Mouse (Mus musculus): ENCODE results near the gene Hsd3b6. TPM values are rescaled to one million over a fixed set of nuclear protein-coding genes. Genes with fewer than 3 reads are reported as not detected.
"Not testable (repeated sequence)": the region's sequence is repeated elsewhere in the genome, so short reads cannot be mapped to it uniquely, and the experiment has no call there.

Gene Hsd3b6
- polyA plus RNA-seq, 1 experiment = not detected

- Histone ChIP-seq H3K4me1 (ENCODE audit: control insufficient read depth, insufficient read depth, low read length) (no peaks in the 10 kb centered on the region), H3K27ac (ENCODE audit: insufficient read depth, low read length) (no peak overlapping the region), H3K4me3 (ENCODE audit: insufficient read depth, low read length) (no peak overlapping the region)
- TF ChIP-seq POLR2A (IDR thresholded peaks at IDR 0.05; ENCODE audit: low read depth, low read length) = no peak
- no peak for TF ChIP-seq CTCF (IDR thresholded peaks at IDR 0.05; ENCODE audit: borderline replicate concordance, insufficient read depth, low read length)
Measured at GRCm38 (mm10) chr3:98850262-98850661, 36.0 kb upstream of the Hsd3b6 start.

- no peak overlapping the region for H3K27ac ChIP-seq (ENCODE audit: insufficient read depth, low read length)
- no peak for TF ChIP-seq CTCF (IDR thresholded peaks at IDR 0.05; ENCODE audit: borderline replicate concordance, insufficient read depth, low read length)
- TF ChIP-seq POLR2A (IDR thresholded peaks at IDR 0.05; ENCODE audit: low read depth, low read length) = no peak
- no peaks in the 10 kb centered on the region for H3K4me1 ChIP-seq (ENCODE audit: control insufficient read depth, insufficient read depth, low read length)
- no peak overlapping the region for H3K4me3 ChIP-seq (ENCODE audit: insufficient read depth, low read length)
Measured at GRCm38 (mm10) chr3:98848898-98849297, 34.7 kb upstream of the Hsd3b6 start.

- H3K4me1 ChIP-seq (ENCODE audit: control insufficient read depth, insufficient read depth, low read length); H3K27ac ChIP-seq (ENCODE audit: insufficient read depth, low read length); H3K4me3 ChIP-seq (ENCODE audit: insufficient read depth, low read length): not testable (repeated sequence)
Measured at GRCm38 (mm10) chr3:98812653-98813052, 1.6 kb downstream of the Hsd3b6 start.

- not testable (repeated sequence) for H3K4me1 ChIP-seq (ENCODE audit: control insufficient read depth, insufficient read depth, low read length); H3K4me3 ChIP-seq (ENCODE audit: insufficient read depth, low read length); H3K27ac ChIP-seq (ENCODE audit: insufficient read depth, low read length)
Measured at GRCm38 (mm10) chr3:98805032-98805431, 9.2 kb downstream of the Hsd3b6 start.

GRCm38 (mm10) chr3:98786551-98786950 lies 27.7 kb downstream of the Hsd3b6 start:
- H3K4me3 ChIP-seq (ENCODE audit: insufficient read depth, low read length) = no peak overlapping the region
- H3K4me1 ChIP-seq (ENCODE audit: control insufficient read depth, insufficient read depth, low read length) = no peaks in the 10 kb centered on the region
- H3K27ac ChIP-seq (ENCODE audit: insufficient read depth, low read length) = no peak overlapping the region
- TF ChIP-seq CTCF (IDR thresholded peaks at IDR 0.05; ENCODE audit: borderline replicate concordance, insufficient read depth, low read length) (no peak), POLR2A (IDR thresholded peaks at IDR 0.05; ENCODE audit: low read depth, low read length) (no peak)

GRCm38 (mm10) chr3:98782181-98782868 lies 31.9 kb downstream of the Hsd3b6 start:
- Histone ChIP-seq H3K4me3 (ENCODE audit: insufficient read depth, low read length) (no peak overlapping the region), H3K27ac (ENCODE audit: insufficient read depth, low read length) (no peak overlapping the region)

GRCm38 (mm10) chr3:98780921-98781320 lies 33.3 kb downstream of the Hsd3b6 start:
- H3K27ac ChIP-seq (ENCODE audit: insufficient read depth, low read length) = no peak overlapping the region
- H3K4me1 ChIP-seq (ENCODE audit: control insufficient read depth, insufficient read depth, low read length) = no peaks in the 10 kb centered on the region
- no peak overlapping the region for H3K4me3 ChIP-seq (ENCODE audit: insufficient read depth, low read length)
- TF ChIP-seq POLR2A (IDR thresholded peaks at IDR 0.05; ENCODE audit: low read depth, low read length) (no peak), CTCF (IDR thresholded peaks at IDR 0.05; ENCODE audit: borderline replicate concordance, insufficient read depth, low read length) (no peak)

More at GRCm38 (mm10) chr3:98782181-98782868, 31.9 kb downstream of the Hsd3b6 start:
- TF ChIP-seq POLR2A (IDR thresholded peaks at IDR 0.05; ENCODE audit: low read depth, low read length) = no peak
- TF ChIP-seq CTCF (IDR thresholded peaks at IDR 0.05; ENCODE audit: borderline replicate concordance, insufficient read depth, low read length) = no peak
- no peaks in the 10 kb centered on the region for H3K4me1 ChIP-seq (ENCODE audit: control insufficient read depth, insufficient read depth, low read length)

GRCm38 (mm10) chr3:98764155-98764554 lies 50.1 kb downstream of the Hsd3b6 start:
- TF ChIP-seq CTCF (IDR thresholded peaks at IDR 0.05; ENCODE audit: borderline replicate concordance, insufficient read depth, low read length) = no peak
- no peak for TF ChIP-seq POLR2A (IDR thresholded peaks at IDR 0.05; ENCODE audit: low read depth, low read length)
- H3K27ac ChIP-seq (ENCODE audit: insufficient read depth, low read length) = no peak overlapping the region

GRCm38 (mm10) chr3:98756836-98757235 lies 57.4 kb downstream of the Hsd3b6 start:
- Histone ChIP-seq H3K27ac (ENCODE audit: insufficient read depth, low read length) (no peak overlapping the region), H3K4me1 (ENCODE audit: control insufficient read depth, insufficient read depth, low read length) (no peaks in the 10 kb centered on the region), H3K4me3 (ENCODE audit: insufficient read depth, low read length) (no peak overlapping the region)
- no peak for TF ChIP-seq CTCF (IDR thresholded peaks at IDR 0.05; ENCODE audit: borderline replicate concordance, insufficient read depth, low read length)

More at GRCm38 (mm10) chr3:98764155-98764554, 50.1 kb downstream of the Hsd3b6 start:
- Histone ChIP-seq H3K4me3 (ENCODE audit: insufficient read depth, low read length) (no peak overlapping the region), H3K4me1 (ENCODE audit: control insufficient read depth, insufficient read depth, low read length) (no peaks in the 10 kb centered on the region)

Other genes with a start within 250 kb of the Hsd3b6 start
- not detected in 2 replicates for gene Gm10681, start 225.6 kb downstream of the Hsd3b6 start, polyA plus RNA-seq (2011; ENCODE audit: insufficient read length, low read depth, missing spikeins)
- gene Hsd3b5, start 184.2 kb downstream of the Hsd3b6 start, polyA plus RNA-seq (2011; ENCODE audit: insufficient read length, low read depth, missing spikeins) = not detected in 2 replicates
- not detected in 2 replicates for gene Hsd3b2, start 89.9 kb downstream of the Hsd3b6 start, polyA plus RNA-seq (2011; ENCODE audit: insufficient read length, low read depth, missing spikeins)
- gene Hsd3b3, start 51.3 kb downstream of the Hsd3b6 start, polyA plus RNA-seq (2011; ENCODE audit: insufficient read length, low read depth, missing spikeins) = not detected in 2 replicates
- 0.72 TPM in 1 of 2 replicates, not detected in the other for gene Hsd3b1, start 45.4 kb upstream of the Hsd3b6 start, polyA plus RNA-seq (2011; ENCODE audit: insufficient read length, low read depth, missing spikeins)
- gene Hao2, start 78.8 kb upstream of the Hsd3b6 start, polyA plus RNA-seq (2011; ENCODE audit: insufficient read length, low read depth, missing spikeins) = not detected in 2 replicates

Data from embryonic fibroblast, embryonic 13.5 days (primary cell).